Mouse (Mus musculus) CH12.LX (cell line): ENCODE measurements around the gene Med7. TPM values are rescaled to one million over a fixed set of nuclear protein-coding genes. Genes with fewer than 3 reads are reported as not detected.

Experiments used
- DNase-seq: peaks from one replicate; pipeline ENCODE4 v3.0.0-alpha.2; 2013; ENCODE audit errors: extremely low read depth
- H3K27ac ChIP-seq: 2 replicates; pipeline ENCODE4 v1.5.1; 2012; ENCODE audit warnings: low read depth, mild to moderate bottlenecking, control low read depth, moderate library complexity; ENCODE audit not compliant: insufficient read depth
- H3K27me3 ChIP-seq: replicated peaks from 2 replicates; pipeline ENCODE3; 2012; ENCODE audit warnings: inconsistent platforms
- H3K36me3 ChIP-seq, 2 experiments: replicated peaks in 1 of 2; 2 replicates each; pipeline versions ENCODE3 to v1.6.1; 2012; ENCODE audit warnings: inconsistent platforms in 1 of 2, low read length in 1 of 2, mild to moderate bottlenecking in 1 of 2, mixed read lengths in 1 of 2, moderate library complexity in 1 of 2; ENCODE audit not compliant: control insufficient read depth in 1 of 2, insufficient read depth in 1 of 2
- H3K4me1 ChIP-seq, 2 experiments: 2 replicates each; pipeline ENCODE4 v1.6.1; 2012; ENCODE audit warnings: inconsistent platforms in 1 of 2, moderate library complexity in 1 of 2; ENCODE audit not compliant: insufficient read depth in 2 of 2, control insufficient read depth in 1 of 2
- H3K4me2 ChIP-seq: 2 replicates; pipeline ENCODE4 v1.6.1; 2012; ENCODE audit warnings: low read depth, mild to moderate bottlenecking, control low read depth; ENCODE audit not compliant: poor library complexity, insufficient read depth, severe bottlenecking
- H3K4me3 ChIP-seq, 3 experiments: fragments of 150-350 bp in 1 of 3; sonication (generic) in 1 of 3; replicated peaks in 1 of 3; 2 replicates each; pipeline versions ENCODE3 to v1.5.1; 2011 to 2012; ENCODE audit warnings: low read depth in 2 of 3, low read length in 2 of 3, mild to moderate bottlenecking in 2 of 3, moderate library complexity in 2 of 3, control low read depth in 1 of 3, improper control_type of control experiment in 1 of 3, inconsistent platforms in 1 of 3, mixed read lengths in 1 of 3; ENCODE audit not compliant: poor library complexity in 1 of 3
- H3K79me2 ChIP-seq: replicated peaks from 2 replicates; pipeline ENCODE4 v1.6.1; 2012; ENCODE audit warnings: mild to moderate bottlenecking, moderate library complexity; ENCODE audit not compliant: control insufficient read depth, poor library complexity, insufficient read depth, severe bottlenecking; ENCODE audit errors: extremely low read depth
- H3K9ac ChIP-seq: 2 replicates; pipeline ENCODE4 v1.6.1; 2012; ENCODE audit warnings: low read depth, mild to moderate bottlenecking, control low read depth, moderate library complexity; ENCODE audit not compliant: insufficient read depth
- H3K9me3 ChIP-seq: replicated peaks from 2 replicates; pipeline ENCODE3; 2012; ENCODE audit warnings: low read length, inconsistent platforms, mixed read lengths
- BHLHE40 ChIP-seq: IDR thresholded peaks from 2 replicates; pipeline ENCODE4 v1.6.1; 2011; ENCODE audit warnings: mild to moderate bottlenecking, low read depth, low read length, improper control_type of control experiment
- CHD1 ChIP-seq: IDR thresholded peaks from 2 replicates; pipeline ENCODE4 v1.6.1; 2012; ENCODE audit warnings: low read depth, low read length, improper control_type of control experiment, inconsistent platforms
- CHD2 ChIP-seq: IDR thresholded peaks from 2 replicates; pipeline ENCODE4 v1.6.1; 2011; ENCODE audit warnings: low read length, improper control_type of control experiment
- CTCF ChIP-seq, 2 experiments: IDR thresholded peaks in 1 of 2; conservative IDR thresholded peaks in 1 of 2; 2 replicates each; pipeline ENCODE4 v1.5.1; 2011 to 2012; ENCODE audit warnings: low read depth in 2 of 2, low read length in 2 of 2, improper control_type of control experiment in 1 of 2, inconsistent platforms in 1 of 2, mild to moderate bottlenecking in 1 of 2, moderate library complexity in 1 of 2
- E2F4 ChIP-seq: IDR thresholded peaks from 2 replicates; pipeline ENCODE4 v1.6.1; 2011; ENCODE audit warnings: low read depth, low read length, improper control_type of control experiment; ENCODE audit not compliant: insufficient replicate concordance
- ELF1 ChIP-seq: IDR thresholded peaks from 2 replicates; pipeline ENCODE4 v1.6.1; 2014; ENCODE audit warnings: low read depth, mild to moderate bottlenecking, inconsistent platforms, low read length, improper control_type of control experiment
- EP300 ChIP-seq: IDR thresholded peaks from 2 replicates; pipeline ENCODE4 v1.6.1; 2011; ENCODE audit warnings: low read length, improper control_type of control experiment
- ETS1 ChIP-seq: conservative IDR thresholded peaks from 2 replicates; pipeline ENCODE4 v1.6.1; 2012; ENCODE audit warnings: low read depth, mild to moderate bottlenecking, inconsistent platforms, low read length, improper control_type of control experiment, moderate library complexity
- GABPA ChIP-seq: IDR thresholded peaks from 2 replicates; pipeline ENCODE4 v1.6.1; 2012; ENCODE audit warnings: low read depth, low read length, improper control_type of control experiment, inconsistent platforms; ENCODE audit not compliant: insufficient replicate concordance
- HCFC1 ChIP-seq: IDR thresholded peaks from 2 replicates; pipeline ENCODE4 v1.6.1; 2012; ENCODE audit warnings: low read depth, mild to moderate bottlenecking, inconsistent platforms, low read length, improper control_type of control experiment
- IRF4 ChIP-seq: IDR thresholded peaks from 2 replicates; pipeline ENCODE4 v1.6.1; 2014; ENCODE audit warnings: low read depth, mild to moderate bottlenecking, inconsistent platforms, low read length, improper control_type of control experiment
- JUN ChIP-seq: IDR thresholded peaks from 2 replicates; pipeline ENCODE4 v1.6.1; 2011; ENCODE audit warnings: low read depth, mild to moderate bottlenecking, low read length, improper control_type of control experiment, moderate library complexity; ENCODE audit not compliant: insufficient read depth
- JUND ChIP-seq: conservative IDR thresholded peaks from 2 replicates; pipeline ENCODE4 v1.6.1; 2011; ENCODE audit warnings: low read depth, low read length, improper control_type of control experiment
- KAT2A ChIP-seq: IDR thresholded peaks from 2 replicates; pipeline ENCODE4 v1.6.1; 2012; ENCODE audit warnings: low read length, improper control_type of control experiment, inconsistent platforms; ENCODE audit not compliant: insufficient replicate concordance
- MAFK ChIP-seq: IDR thresholded peaks from 2 replicates; pipeline ENCODE4 v1.6.1; 2011; ENCODE audit warnings: low read length, improper control_type of control experiment; ENCODE audit not compliant: insufficient replicate concordance
- MAX ChIP-seq: IDR thresholded peaks from 2 replicates; pipeline ENCODE4 v1.6.1; 2011; ENCODE audit warnings: low read length, improper control_type of control experiment
- MAZ ChIP-seq: IDR thresholded peaks from 2 replicates; pipeline ENCODE4 v1.6.1; 2012; ENCODE audit warnings: low read depth, mild to moderate bottlenecking, inconsistent platforms, low read length, improper control_type of control experiment, moderate library complexity
- MEF2A ChIP-seq: IDR thresholded peaks from 2 replicates; pipeline ENCODE4 v1.6.1; 2014; ENCODE audit warnings: low read depth, mild to moderate bottlenecking, inconsistent platforms, low read length, improper control_type of control experiment, borderline replicate concordance
- MXI1 ChIP-seq: IDR thresholded peaks from 2 replicates; pipeline ENCODE4 v1.6.1; 2011; ENCODE audit warnings: mild to moderate bottlenecking, low read depth, low read length, improper control_type of control experiment
- MYC ChIP-seq: IDR thresholded peaks from 2 replicates; pipeline ENCODE4 v1.6.1; 2011; ENCODE audit warnings: low read depth, mild to moderate bottlenecking, improper control_type of control experiment, low read length
- NELFE ChIP-seq: IDR thresholded peaks from 2 replicates; pipeline ENCODE4 v1.6.1; 2011; ENCODE audit warnings: low read depth, low read length, improper control_type of control experiment
- NRF1 ChIP-seq: IDR thresholded peaks from 2 replicates; pipeline ENCODE4 v1.6.1; 2014; ENCODE audit warnings: low read depth, mild to moderate bottlenecking, inconsistent platforms, low read length, improper control_type of control experiment, moderate library complexity
- PAX5 ChIP-seq: IDR thresholded peaks from 2 replicates; pipeline ENCODE4 v1.6.1; 2012; ENCODE audit warnings: low read length, inconsistent platforms, mixed read lengths
- POLR2A ChIP-seq: IDR thresholded peaks from 2 replicates; pipeline ENCODE4 v1.6.1; 2011; ENCODE audit warnings: low read depth, mild to moderate bottlenecking, improper control_type of control experiment, low read length
- POLR2AphosphoS2 ChIP-seq: IDR thresholded peaks from 2 replicates; pipeline ENCODE4 v1.6.1; 2011; ENCODE audit warnings: low read depth, low read length, improper control_type of control experiment
- RAD21 ChIP-seq: IDR thresholded peaks from 2 replicates; pipeline ENCODE4 v1.6.1; 2011; ENCODE audit warnings: low read depth, mild to moderate bottlenecking, low read length, improper control_type of control experiment, moderate library complexity
- RCOR1 ChIP-seq: conservative IDR thresholded peaks from 2 replicates; pipeline ENCODE4 v1.6.1; 2012; ENCODE audit warnings: low read depth, mild to moderate bottlenecking, inconsistent platforms, low read length, improper control_type of control experiment
- SIN3A ChIP-seq: IDR thresholded peaks from 2 replicates; pipeline ENCODE4 v1.6.1; 2012; ENCODE audit warnings: low read length, improper control_type of control experiment, inconsistent platforms
- SMC3 ChIP-seq: IDR thresholded peaks from 2 replicates; pipeline ENCODE4 v1.6.1; 2011; ENCODE audit warnings: low read depth, low read length, improper control_type of control experiment
- TBP ChIP-seq: conservative IDR thresholded peaks from 2 replicates; pipeline ENCODE4 v1.6.1; 2011; ENCODE audit warnings: low read depth, low read length, improper control_type of control experiment
- TCF12 ChIP-seq: IDR thresholded peaks from 2 replicates; pipeline ENCODE4 v1.6.1; 2014; ENCODE audit warnings: low read depth, mild to moderate bottlenecking, inconsistent platforms, low read length, improper control_type of control experiment
- UBTF ChIP-seq: IDR thresholded peaks from 2 replicates; pipeline ENCODE4 v1.6.1; 2012; ENCODE audit warnings: low read depth, mild to moderate bottlenecking, inconsistent platforms, low read length, improper control_type of control experiment, moderate library complexity
- USF1 ChIP-seq: IDR thresholded peaks from 2 replicates; pipeline ENCODE4 v1.6.1; 2014; ENCODE audit warnings: low read depth, mild to moderate bottlenecking, inconsistent platforms, low read length, improper control_type of control experiment
- USF2 ChIP-seq: conservative IDR thresholded peaks from 2 replicates; pipeline ENCODE4 v1.6.1; 2011; ENCODE audit warnings: low read depth, low read length, improper control_type of control experiment
- ZC3H11A ChIP-seq: IDR thresholded peaks from 2 replicates; pipeline ENCODE4 v1.6.1; 2012; ENCODE audit warnings: low read depth, mild to moderate bottlenecking, inconsistent platforms, low read length, improper control_type of control experiment
- ZKSCAN1 ChIP-seq: IDR thresholded peaks from 2 replicates; pipeline ENCODE4 v1.6.1; 2012; ENCODE audit warnings: low read depth, inconsistent platforms, low read length, improper control_type of control experiment, borderline replicate concordance
- ZMIZ1 ChIP-seq: IDR thresholded peaks from 2 replicates; pipeline ENCODE4 v1.6.1; 2012; ENCODE audit warnings: low read depth, mild to moderate bottlenecking, inconsistent platforms, low read length, improper control_type of control experiment
- ZNF384 ChIP-seq: IDR thresholded peaks from 2 replicates; pipeline ENCODE4 v1.6.1; 2012; ENCODE audit warnings: low read depth, low read length, improper control_type of control experiment, inconsistent platforms
- dilution Hi-C: fragments of 300-500 bp; cut with MboI; formaldehyde crosslinking; loops from 2 replicates; pipeline ENCODE4 v1.14.3; 2020; ENCODE audit warnings: low sequenced_read_pairs; ENCODE audit not compliant: extremely low pct_unique_long_range_greater_than_20kb, extremely low pct_ligation_motif_present
- in situ Hi-C: fragments of 300-500 bp; cut with MboI; formaldehyde crosslinking; loops from 3 replicates; pipeline ENCODE4 v1.14.3; 2019; ENCODE audit warnings: low sequenced_read_pairs, low pct_ligation_motif_present, low pct_unique_long_range_greater_than_20kb, mixed read lengths
- polyA plus RNA-seq: library from polyadenylated mRNA; unstranded; fragments of >175 nt; gene quantifications from 2 replicates; pipeline ENCODE4 v1.2.1, GENCODE M21; 2012; ENCODE audit warnings: low read depth; ENCODE audit not compliant: insufficient read length
- total RNA-seq, 2 experiments: library from RNA; depleted of rRNA; stranded (reverse); fragments of 300-350 nt in 1 of 2; fragments of >200 nt in 1 of 2; gene quantifications; 2 replicates each; pipeline ENCODE4 v1.2.3; 2012 to 2014

Gene Med7
- total and polyA plus RNA-seq, 3 experiments, result 32.7 to 104 (median 59.9) TPM

DNA sequence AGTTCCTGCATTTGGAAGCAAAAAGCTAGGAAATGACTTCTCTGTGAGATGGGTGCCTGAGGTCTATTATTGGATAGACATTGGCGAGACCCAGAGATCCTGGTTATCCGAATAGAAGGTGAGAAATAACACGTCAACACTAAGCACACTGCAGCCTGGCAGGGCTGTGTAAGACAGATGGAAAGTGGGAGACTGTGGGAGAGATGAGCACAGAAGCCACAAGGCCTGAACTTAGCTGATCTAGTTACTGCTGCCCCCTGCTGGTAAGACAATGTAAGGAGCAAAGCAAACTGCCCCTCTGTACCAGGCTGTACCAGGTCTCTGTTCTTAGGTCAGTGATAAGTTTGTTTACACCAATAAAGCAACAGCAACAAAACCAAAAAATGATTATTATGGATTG is 5.6 kb upstream of the Med7 start:
- Histone ChIP-seq H3K36me3 (no peaks in the 10 kb centered on the region), H3K4me2 (no peak overlapping the region), H3K27ac (no peak overlapping the region), H3K4me1 (peaks cover 3 to 32% of the 10 kb centered on the region in 2 experiments; a peak in 3 of 4 replicates), H3K9ac (no peak overlapping the region), H3K79me2 (no peaks in the 10 kb centered on the region), H3K4me3 (no peak overlapping the region), H3K27me3 (no peaks in the 10 kb centered on the region), H3K9me3 (peaks cover 12% of the 10 kb centered on the region)
- in situ Hi-C loops (loop anchor here (5.0 kb wide), 1 partner anchor 154 kb away; no protein-coding TSS in a partner anchor), dilution Hi-C loops (no loop called here)
- TF ChIP-seq ELF1, result peak; percentile 32; the same call in 1 of the 2 replicates
- TF ChIP-seq RAD21, result peak; percentile 100
- no peak for TF ChIP-seq JUND
- TF ChIP-seq USF1, result no peak
- TF ChIP-seq MXI1, result no peak
- TF ChIP-seq UBTF, result no peak
- TF ChIP-seq ZMIZ1, result no peak
- no peak for TF ChIP-seq JUN
- TF ChIP-seq HCFC1, result peak; percentile 21; the same call in 1 of the 2 replicates
- 0 out of 2 replicates have a peak, but pooled peaks have one; percentile 32 for TF ChIP-seq E2F4
- TF ChIP-seq MAX, result peak; percentile 73; the same call in 1 of the 2 replicates
- TF ChIP-seq IRF4, result peak; percentile 79; the same call in 1 of the 2 replicates
- TF ChIP-seq POLR2AphosphoS2, result no peak
- no peak for TF ChIP-seq PAX5
- TF ChIP-seq SMC3, result peak; percentile 99
- no peak for TF ChIP-seq USF2
- no peak for TF ChIP-seq NRF1
- TF ChIP-seq KAT2A, result no peak
- TF ChIP-seq ZKSCAN1, result no peak
- TF ChIP-seq ZNF384, result 0 out of 2 replicates have a peak, but pooled peaks have one; percentile 41
- no peak for TF ChIP-seq POLR2A
- TF ChIP-seq CHD2, result no peak
- TF ChIP-seq GABPA, result no peak
- TF ChIP-seq EP300, result no peak; the same call in 1 of the 2 replicates
- TF ChIP-seq ZC3H11A, result peak; percentile 93
- peak; percentile 95 to 99 for TF ChIP-seq CTCF (conservative IDR thresholded peaks at IDR 0.05 in 1 of 2, IDR thresholded peaks at IDR 0.05 in 1 of 2; ENCODE audit: low read depth in 2 of 2, low read length in 2 of 2)
- TF ChIP-seq TCF12, result peak; percentile 69
- TF ChIP-seq MAZ, result 0 out of 2 replicates have a peak, but pooled peaks have one; percentile 40
- TF ChIP-seq NELFE, result peak; percentile 29; the same call in 1 of the 2 replicates
- TF ChIP-seq MAFK, result no peak
- TF ChIP-seq RCOR1, result 0 out of 2 replicates have a peak, but pooled peaks have one; percentile 25
- TF ChIP-seq SIN3A, result no peak
- no peak for TF ChIP-seq MEF2A
- peak; percentile 43; the same call in 1 of the 2 replicates for TF ChIP-seq ETS1
- TF ChIP-seq MYC, result peak; percentile 94
- 0 out of 2 replicates have a peak, but pooled peaks have one; percentile 34 for TF ChIP-seq BHLHE40
- TF ChIP-seq CHD1, result no peak
- no peak for TF ChIP-seq TBP
- peak; percentile 97 for DNase-seq
